Mouse (Mus musculus): Measurements from ENCODE around the gene Nek10.
"Not testable (repeated sequence)": the region's sequence is repeated elsewhere in the genome, so short reads cannot be mapped to it uniquely, and the experiment has no call there.

Gene Nek10

DNA sequence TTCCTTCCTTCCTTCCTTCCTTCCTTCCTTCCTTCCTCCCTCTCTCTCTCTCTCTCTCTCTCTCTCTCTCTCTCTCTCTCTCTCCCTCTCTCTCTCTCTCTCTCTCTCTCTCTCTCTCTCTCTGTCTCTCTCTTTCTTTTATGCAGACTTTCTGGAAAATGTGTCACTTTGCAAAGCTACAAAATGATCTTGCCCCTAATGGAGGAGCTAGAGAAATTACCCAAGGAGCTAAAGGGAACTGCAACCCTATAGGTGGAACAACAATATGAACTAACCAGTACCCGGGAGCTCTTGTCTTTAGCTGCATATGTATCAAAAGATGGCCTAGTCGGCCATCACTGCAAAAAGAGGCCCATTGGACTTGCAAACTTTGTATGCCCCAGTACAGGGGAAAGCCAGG is at the start of gene Nek10:
Gene Nek10 (plus strand): TSS at position 301 of the 400 bp plus-strand sequence.
- DNase-seq (ENCODE audit: low spot score), result not testable (repeated sequence)

GRCm38 (mm10) chr14:14781169-14781568 is 22.0 kb upstream of the Nek10 start:
- DNase-seq (ENCODE audit: low spot score), result no peak

DNA sequence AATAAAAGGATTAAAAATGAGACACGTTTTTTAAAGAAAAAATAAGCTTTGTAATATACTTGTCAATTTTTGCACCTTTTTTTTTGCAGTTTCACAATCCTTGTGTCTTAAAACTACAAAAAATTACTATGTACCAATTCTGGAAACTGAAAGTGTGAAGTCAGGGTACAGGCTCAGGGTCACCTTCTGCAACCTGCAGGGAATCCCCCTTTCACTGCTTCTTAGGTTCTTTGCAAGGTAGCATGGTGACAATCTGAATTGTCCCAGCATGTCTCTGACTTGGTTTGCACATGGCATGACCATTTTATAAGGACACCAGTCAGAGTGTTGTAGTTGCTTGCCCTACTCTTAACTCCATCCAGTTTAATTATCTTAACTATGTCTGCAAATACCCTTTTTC is 19.0 kb upstream of the Nek10 start:
- no peak for DNase-seq (ENCODE audit: low spot score)

DNA sequence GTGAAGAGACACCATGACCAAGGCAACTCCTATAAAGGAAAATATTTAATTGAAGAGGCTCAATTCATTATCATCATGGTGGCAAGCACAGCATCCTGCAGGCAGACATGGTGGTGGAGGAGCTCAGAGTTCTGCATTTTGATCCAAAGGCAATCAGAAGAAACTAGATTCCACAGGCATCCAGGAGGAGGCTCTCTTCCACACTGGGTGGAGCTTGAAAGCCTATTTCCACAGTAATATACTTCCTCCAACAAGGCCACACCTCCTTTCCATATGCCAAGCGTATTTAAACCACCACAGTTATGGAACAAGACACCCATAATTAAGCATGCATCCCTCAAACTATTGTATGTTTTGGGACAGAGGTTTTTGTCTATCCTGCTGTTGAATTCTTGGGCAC is 16.2 kb upstream of the Nek10 start:
- DNase-seq (ENCODE audit: low spot score), result no peak

DNA sequence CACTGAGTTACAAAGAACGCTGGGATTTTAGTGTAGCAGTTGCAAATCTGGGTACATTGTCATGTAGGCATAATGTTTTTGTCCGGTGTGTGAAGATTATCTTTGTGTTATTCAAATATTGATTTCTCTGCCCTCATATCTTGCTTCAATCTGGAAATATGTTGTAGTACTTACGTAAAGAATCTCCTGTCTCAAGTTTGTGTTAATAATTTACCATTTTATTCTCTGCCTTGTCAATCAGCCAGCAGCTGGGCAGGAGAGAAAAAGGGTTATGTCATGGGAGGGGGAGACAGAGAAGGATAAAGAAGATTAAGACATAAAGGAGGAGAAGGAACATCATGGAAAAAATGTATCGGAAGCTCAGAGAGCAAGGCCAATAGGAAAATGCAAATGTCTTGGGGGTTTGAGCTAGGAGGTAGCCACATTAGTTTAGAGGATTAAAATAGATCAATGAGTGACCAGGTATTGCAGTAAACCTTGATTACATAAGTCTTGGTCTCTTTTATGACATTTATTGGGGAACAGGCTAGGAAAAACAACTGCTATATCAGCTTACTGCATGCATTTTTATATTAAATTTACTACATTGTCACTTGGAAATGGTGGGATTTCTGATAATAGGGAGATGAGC is 13.3 kb upstream of the Nek10 start:
- DNase-seq (ENCODE audit: low spot score), result no peak

GRCm38 (mm10) chr14:14799861-14800260 is 3.4 kb upstream of the Nek10 start:
- no peak for DNase-seq (ENCODE audit: low spot score)

GRCm38 (mm10) chr14:14800332-14800731 is 2.9 kb upstream of the Nek10 start:
- DNase-seq (ENCODE audit: low spot score), result no peak

GRCm38 (mm10) chr14:14800810-14801209 is 2.4 kb upstream of the Nek10 start:
- no peak for DNase-seq (ENCODE audit: low spot score)

DNA sequence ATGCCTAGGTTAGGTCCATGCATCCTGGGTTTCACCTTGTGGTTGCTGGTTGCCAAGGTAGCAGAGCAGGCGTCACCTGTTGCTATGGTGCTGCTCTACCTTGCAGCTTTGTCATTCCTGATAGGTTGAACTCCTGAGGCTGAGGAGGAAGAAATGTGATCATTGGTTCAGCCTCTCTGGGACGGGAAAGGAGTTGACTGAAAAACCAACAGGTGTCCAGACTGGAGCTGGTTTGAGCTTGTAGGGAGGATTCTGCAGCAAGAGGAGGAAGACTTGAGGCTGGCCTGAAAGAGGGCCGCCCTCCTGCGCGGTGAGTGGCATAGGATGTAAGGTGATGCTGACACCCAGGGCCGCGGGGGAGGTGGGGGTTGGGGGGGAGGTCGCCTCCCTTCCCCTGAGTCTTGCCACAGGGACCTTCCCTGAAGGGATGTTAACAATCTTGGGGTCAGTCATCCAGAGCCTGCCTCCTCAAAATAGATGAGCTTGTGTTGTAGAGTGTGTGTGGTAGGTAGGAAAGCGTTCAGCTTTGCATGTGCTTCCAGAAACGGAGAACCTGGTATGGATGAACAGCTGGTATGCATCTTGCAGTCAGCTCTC is 804 bp downstream of the Nek10 start:
- DNase-seq (ENCODE audit: low spot score), result no peak

DNA sequence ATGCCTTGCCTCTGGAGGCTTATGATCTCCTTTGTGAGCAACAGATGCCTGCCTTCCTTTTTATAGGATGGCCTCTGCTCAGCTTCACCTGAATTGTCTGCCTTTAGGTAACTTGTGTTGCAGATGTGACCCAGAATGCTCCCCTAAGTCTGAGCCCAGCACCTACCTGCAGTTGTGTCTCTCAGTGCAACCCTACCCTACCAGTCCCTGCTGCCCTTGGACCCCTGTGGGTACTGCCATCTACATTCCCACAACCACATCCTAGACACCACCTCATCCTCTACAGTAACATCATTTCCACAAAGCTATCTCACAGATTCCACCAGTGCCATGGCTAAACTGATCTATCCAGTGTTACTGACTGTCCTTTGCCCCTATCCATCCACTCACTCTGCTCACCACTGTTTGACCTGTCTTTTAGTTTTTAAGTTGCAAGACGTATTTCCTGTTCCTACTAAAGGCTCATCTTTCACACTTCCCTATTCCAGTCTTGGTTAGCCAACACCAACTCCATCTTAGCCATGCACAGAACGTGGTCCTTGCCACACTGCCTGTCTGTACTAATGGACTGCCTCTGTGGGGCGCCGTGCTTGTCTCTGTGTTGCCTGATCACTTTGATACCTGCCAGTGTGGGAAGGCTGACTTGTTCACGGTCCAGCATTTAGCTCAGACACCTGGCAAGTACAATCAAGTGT is 1.4 kb downstream of the Nek10 start:
- DNase-seq (ENCODE audit: low spot score), result no peak

DNA sequence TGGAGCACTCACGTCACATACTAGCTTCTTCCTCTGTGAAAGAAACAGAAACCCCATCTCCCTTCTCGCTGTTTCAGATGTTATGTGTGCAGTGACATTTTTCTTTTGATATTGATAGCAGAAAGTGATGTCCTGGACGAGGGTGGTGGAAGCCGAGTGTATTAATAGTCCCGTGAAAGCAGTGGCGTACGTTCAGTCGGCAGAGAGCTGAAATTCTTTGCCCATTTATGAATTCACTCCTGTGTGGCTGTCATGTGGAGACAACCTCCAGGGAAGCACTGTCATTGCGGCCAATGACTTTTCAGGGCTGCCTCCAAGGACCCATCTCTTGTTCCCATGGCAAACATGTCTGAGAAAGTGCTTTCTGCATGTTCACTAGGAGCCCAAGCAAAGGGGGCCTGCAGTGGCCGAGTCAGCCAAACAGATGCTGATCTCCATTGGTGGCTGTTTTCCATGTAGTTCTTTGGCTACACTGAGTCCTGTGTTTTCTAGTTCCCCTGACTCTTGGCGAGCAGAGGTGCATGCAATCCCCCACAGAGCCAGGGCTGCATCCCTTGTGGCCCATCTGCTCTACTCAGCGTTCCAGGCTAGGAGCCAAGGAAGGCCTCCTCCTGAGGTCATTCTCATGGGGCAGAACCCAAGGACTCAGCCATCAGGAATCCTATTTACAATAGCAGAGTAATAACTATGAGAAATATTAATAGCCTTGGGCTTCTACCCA is 29.5 kb downstream of the Nek10 start:
- no peak for DNase-seq (ENCODE audit: low spot score)

GRCm38 (mm10) chr14:14833498-14833897 is 30.3 kb downstream of the Nek10 start:
- no peak for DNase-seq (ENCODE audit: low spot score)

DNA sequence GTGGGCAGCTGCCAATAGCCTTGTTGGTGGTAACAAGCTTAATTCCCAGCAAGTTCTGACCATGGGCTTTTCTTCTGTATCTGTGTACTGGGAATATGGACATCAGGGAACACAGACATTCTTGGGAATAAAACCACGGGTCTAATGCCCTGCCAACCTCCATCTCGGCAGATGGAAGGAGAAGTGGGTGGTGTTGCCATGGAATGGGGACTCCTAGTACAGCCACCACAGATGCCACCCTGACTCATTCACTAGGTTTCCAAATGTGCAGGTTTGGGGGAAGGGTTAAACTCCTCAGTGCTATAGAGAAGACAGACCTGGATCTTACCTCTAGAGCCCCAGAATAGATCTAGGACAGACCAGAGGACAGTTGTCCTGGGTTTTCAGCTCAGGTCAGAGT is 31.1 kb downstream of the Nek10 start:
- no peak for DNase-seq (ENCODE audit: low spot score)

DNA sequence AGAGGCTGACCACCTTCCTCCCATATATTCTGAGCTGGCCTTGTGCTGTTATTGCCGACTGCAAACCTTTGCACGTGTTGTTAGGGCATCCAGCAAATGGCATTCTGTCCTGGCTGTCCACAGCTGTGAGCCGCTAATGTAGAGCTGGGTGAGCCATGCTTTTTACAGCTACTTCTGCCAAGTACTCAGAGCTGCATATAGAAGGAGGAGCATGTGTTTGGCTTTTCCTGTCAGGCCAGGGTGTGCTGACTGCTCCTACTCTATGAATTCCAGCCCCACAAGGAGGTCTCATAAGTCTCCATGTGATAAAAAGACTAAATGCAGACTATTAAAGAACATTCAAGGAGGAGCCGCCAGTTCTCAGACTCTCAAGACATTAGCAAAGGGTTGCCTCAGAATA is 34.4 kb downstream of the Nek10 start:
- no peak for DNase-seq (ENCODE audit: low spot score)

DNA sequence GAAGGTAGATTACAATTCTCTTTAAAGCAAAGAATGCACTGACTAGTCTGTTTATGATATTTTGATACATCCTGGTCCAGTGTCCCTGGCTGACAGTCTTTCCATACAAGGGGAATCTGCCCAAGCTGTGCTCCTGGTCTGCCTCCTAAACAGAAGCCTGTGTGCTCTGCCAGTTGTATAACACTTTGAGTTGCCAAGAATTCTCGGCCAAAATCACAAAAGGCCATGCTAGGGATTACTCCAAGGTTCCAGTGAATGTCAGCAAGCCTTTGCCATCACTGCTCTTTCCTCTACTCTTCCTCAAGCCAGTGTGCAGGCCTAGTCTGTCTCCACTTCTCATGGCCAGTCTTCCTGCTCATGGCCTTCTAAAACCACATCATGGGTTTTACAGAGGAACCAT is 34.9 kb downstream of the Nek10 start:
- DNase-seq (ENCODE audit: low spot score), result no peak

- no peak for DNase-seq (ENCODE audit: low spot score)
These were observed 39.7 kb downstream of the Nek10 start for GRCm38 (mm10) chr14:14842734-14843530.

DNA sequence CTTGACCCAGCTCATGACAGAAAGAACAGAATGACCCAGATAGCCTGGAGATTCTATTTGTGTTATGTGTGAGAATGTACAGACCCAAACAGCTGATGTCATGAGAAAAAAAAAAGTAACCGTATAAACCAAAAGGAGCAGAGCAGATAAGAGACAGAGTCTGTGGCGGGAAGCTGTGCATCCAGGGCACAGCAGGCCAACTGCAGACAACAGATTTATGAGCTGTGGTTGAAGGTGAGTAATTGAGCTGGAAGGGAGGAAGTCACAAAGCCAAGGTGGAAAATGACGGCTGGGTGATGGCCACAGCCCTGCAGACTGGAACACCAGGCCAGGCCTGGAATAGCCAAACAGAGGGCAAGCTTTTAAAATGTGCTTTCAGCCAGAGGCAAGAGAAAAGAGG is 49.6 kb downstream of the Nek10 start:
- DNase-seq (ENCODE audit: low spot score), result no peak

- DNase-seq (ENCODE audit: low spot score), result no peak
These were observed 57.1 kb downstream of the Nek10 start for GRCm38 (mm10) chr14:14860331-14860730.

DNA sequence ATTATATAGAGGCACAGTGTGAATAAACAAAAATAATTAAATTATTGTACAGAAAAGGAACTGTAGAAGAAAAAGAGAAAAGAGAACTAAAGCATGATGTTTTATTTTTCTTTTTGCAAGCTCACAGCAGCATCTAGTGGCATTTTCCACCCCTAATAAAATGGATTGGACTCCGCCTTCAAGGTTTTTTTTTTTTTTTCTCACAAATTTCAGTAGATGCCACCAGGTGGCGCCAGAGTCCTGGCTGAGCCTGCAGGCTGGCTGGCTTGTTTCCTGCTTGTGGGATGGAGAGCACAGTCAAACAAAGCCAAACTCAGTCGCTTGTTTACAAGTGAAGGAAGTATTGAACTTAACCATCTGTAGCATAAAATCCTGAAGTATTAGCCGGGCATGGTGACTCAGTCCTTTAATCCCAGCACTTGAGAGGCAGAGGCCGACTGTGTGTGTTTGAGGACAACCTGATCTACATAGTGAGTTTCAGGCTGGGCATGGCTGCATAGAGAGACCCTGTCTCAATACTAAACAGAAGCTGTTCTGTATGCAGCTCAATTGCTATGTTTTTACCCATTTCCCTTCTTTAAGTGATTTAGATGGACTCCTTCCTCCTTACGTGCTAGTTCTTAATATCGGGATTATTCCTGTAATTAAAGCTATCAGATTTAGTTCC is 60.6 kb downstream of the Nek10 start:
- DNase-seq (ENCODE audit: low spot score), result peak; percentile 70

- DNase-seq (ENCODE audit: low spot score), result no peak
These were observed 66.0 kb downstream of the Nek10 start for GRCm38 (mm10) chr14:14869239-14869638.

DNA sequence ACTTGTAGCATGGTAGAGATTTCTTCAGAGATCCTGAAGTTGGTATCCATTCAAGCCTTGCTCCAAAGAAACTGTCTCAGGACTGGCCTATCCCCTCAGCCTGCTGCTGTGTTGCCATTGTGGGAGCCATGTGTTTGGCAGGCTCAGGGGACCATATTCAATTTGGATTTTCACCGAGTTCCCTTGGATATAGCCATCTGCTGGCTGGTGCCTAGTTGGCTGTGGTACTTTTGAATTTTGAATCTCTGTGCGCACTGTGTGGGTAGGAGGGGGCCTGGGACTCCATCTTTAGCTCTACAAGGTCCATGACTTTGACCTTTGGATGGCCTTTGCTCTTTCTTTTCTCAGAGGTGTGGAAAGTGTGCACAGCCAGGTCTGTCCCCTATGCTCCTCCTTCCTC is 66.8 kb downstream of the Nek10 start:
- DNase-seq (ENCODE audit: low spot score), result no peak

DNA sequence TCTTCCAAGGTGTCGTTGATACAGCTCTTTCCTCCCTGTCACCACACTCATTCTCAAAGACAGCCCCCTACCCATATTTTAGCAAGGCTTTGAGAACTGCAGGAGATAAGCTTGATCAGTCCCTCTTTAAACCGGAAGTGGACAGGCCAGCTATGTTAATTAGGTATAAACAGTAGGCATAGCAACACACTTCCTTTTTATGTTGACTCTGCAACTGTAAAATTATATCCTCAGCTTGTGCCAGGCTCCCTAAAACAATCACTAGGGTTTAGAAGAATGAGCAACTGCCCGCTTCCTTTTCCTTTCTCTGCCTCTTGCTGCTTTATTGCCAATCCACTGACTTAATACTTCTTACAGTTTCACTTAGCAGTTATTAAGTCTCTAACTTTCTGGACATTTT is 67.2 kb downstream of the Nek10 start:
- DNase-seq (ENCODE audit: low spot score), result no peak

Data from MN1 (cell line).